Mouse (Mus musculus) liver, postnatal 0 days (tissue): ENCODE measurements around the gene Hecw2.

ENCODE experiments used
- CTCF ChIP-seq: sonication (generic); IDR thresholded peaks from 2 replicates; pipeline ENCODE4 v1.5.1; 2016; ENCODE audit warnings: antibody characterized with exemption, low read depth
- EP300 ChIP-seq: IDR thresholded peaks from 2 replicates; pipeline ENCODE4 v1.6.1; 2016; ENCODE audit warnings: antibody characterized with exemption, low read depth, mild to moderate bottlenecking

GRCm38 (mm10) chr1:53782956-53783355, 412.0 kb downstream of the Hecw2 start:
- TF ChIP-seq CTCF (no peak), EP300 (no peak)
